Mouse (Mus musculus): ENCODE measurements around the gene Pecam1.

DNA sequence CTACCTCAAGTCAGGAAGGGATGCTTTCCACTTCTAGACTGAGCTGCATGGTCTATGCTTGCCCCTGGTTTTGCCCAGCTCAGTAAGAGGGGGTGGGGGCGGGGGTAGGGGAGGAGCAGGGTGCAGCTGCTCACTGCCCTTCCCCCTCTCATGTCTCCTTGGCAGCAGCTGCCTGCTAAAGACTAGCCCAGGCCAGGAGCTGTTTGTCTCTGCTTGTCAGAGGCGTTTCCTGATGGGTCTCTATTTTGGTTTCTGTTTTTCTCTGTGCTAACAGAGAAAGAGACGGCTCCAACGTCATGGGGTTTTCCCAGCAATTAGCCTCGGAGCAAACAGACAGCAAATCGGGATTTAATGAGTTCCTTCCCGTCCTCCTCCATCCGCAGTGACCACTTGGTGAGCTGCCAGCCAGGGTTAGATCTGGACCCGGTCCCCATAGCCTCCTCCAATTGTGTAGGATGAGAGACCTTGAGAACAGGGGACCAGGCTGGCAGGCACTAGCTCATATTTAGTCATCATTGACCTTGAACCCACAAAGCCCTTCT, 75.7 kb downstream of the Pecam1 start:
- TF ChIP-seq CTCF (IDR thresholded peaks at IDR 0.05; ENCODE audit: low read depth) (no peak), EP300 (optimal IDR thresholded peaks at IDR 0.05) (no peak)
